Mouse (Mus musculus): ENCODE measurements around the gene Fam53b.

The Fam53b gene

DNA sequence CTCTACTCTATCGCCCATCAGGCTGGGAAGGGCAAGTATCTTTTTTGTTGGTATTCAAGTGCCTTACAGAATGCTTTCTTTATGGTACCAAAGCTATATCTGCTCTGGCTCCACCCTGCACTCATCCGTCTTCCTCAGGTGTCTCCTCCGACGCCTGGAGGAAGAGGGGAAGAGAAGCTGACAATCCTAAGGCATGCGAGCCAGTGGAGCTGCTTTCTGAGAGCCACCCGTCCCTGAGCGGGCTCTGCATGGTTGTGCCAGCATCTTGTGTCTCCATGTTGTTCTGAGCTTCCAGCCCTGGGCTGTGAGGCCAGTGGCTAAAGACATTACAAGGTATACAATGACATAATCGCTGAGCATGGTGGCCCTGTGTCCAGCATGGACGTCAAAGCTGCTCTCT lies 79.5 kb downstream of the Fam53b start:
- no peak for DNase-seq (ENCODE audit: low spot score)

DNA sequence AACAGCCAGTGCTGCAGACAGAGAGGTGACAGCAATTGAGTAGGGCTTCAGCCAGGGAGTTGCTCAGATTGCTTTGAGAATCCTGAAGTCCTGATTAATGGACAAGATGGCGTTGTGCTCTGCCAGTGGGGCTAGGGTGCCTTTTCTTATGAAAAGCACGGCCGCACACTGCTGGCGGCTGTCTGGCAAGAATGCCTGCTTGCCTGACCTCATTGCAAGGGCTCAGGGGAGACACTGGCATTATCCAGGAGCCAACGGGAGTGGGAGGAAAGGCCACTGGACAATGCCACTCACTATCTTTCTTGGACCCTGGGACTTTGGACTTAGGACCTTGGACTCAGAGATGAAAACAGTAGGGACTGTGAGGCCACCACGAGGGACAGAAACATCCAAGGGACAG lies 80.2 kb downstream of the Fam53b start:
- no peak for DNase-seq (ENCODE audit: low spot score)

DNA sequence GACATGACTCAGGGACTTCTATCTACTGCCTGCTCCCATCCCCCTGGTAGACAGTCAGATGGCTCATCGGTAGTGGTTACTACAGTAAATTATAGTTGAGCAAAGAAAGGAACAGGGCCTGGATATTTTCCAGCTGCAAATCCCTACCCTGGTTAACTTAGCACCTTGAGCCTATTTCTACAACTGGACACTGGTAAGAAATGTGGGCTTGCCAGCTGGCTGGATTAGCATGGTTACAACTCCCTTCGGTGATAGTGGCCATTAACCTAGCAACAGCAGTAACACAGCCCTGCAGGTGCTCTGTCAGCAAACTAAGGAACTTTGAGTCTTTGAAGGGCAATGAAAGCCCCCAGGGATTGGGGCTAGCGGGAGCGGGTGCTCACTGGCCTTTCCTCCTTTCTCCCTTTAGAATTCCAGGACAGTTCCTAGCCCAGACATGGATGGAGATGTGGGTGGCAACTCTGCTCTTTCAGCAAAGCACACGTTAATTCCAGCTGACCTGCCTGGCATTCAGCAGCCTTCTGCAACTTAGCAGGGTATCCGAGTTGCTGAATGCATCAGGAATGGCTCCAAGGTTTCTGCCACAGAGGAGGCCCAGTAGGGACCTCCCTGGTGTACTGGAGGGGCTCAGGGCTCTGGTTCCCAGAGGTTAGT lies 81.4 kb downstream of the Fam53b start:
- DNase-seq (ENCODE audit: low spot score), result no peak

DNA sequence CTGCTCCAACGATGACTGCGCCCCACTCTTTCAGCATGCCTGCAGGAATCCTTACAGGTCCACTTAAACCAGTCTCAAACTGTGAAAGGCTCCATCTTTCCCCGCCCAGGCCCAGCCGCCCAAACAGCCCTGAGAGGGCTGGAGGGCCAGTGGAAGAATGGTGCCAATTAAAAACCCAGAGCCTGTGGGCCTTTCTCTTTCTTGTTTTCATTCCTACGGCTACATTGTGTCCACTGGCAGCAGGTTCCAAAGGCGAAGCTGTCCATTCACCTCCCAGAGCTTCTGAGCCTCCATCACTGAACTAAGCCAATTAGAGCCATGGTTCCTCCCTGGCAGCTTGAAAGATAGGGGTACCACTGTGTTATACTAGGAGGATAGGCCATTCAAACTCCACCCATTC lies 82.1 kb downstream of the Fam53b start:
- no peak for DNase-seq (ENCODE audit: low spot score)

DNA sequence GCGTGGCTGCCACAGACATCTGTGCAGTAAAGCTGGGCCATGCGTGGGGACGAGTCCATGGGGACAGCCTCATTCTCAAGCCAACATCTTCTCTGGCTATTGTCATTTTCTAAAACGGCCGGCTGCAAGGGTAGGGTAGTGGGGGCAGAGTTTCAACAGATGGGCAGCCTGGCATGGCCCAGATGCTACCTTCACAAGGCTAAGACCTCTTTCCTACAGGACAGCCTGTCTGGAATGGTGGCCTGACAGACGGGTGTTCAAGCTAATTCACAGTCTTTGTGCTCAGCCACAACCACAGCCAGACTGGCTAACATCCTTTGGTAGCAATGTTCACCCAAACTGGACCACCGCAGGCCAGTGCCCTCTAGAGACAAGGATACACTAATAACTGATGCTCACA lies 83.2 kb downstream of the Fam53b start:
- DNase-seq (ENCODE audit: low spot score), result no peak

DNA sequence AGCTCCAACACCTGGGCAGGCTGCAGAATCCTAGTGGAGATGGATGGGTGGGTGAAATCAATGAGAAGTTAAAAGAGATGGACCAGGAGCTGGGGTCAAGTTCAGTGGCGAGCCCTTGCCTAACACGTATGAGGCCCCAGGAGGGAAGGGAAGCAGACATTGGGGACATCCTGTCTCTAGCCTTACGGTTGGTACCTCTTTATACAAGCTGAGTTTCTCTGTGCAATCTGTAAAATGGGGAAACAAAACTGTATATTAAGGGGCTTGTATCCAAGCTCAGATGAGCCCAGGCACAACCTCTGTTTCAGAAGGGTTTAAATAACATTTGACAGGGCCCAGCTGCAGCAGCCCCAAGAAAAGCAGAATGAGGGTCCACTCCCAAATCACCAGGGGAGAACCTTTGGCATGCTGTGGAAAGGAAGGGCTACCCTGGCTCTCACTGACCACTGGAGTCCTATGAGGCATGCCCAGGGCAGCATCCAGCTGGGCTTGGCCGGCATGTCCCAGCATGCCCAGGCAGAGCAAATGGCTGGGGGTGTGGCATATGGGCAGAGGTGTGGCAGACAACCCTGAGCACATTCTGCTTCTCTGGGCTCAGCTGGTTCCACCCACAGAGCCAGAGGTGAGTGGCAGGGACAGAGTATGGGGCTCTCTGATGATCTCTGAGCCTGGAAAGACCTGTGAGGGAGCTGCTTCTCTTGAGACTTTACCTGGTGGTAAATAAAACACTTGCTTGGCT lies 84.4 kb downstream of the Fam53b start:
- DNase-seq (ENCODE audit: low spot score), result peak; percentile 52

DNA sequence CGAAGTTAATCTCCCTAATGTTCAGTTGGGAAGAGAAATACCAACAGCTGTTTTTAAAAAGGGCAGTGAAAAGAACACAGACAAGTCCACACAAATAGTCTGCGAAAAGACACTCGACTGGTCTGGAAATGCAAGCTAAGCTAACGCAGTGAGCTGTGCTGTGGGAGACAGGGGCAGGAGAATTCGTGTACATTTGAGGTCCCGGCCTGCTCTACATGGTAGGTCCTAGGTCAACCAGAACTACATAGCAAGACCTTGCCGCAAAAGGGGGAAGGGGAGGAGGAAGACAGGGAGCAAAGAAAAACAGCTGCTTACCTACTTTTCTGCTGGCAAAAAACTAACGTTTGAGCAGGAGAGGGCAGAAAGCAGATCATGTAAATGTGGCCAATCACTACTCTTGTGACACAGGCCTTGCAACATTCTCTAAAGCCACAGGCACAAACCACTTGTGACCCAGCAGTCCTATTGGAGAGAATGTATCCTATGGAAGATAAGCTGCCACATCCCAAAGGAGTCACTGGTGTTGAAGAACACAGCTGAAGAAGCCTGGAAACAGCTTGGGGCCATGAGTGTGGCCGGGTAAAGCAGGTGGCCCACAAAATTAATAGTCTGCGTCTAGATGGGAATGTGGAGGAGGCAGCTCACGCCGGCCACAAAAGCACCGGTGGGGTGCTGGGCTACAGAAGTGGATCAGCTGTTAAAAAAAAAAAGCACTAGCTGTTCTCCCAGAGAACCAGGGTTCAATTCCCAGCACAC lies 87.4 kb downstream of the Fam53b start:
- no peak for DNase-seq (ENCODE audit: low spot score)

DNA sequence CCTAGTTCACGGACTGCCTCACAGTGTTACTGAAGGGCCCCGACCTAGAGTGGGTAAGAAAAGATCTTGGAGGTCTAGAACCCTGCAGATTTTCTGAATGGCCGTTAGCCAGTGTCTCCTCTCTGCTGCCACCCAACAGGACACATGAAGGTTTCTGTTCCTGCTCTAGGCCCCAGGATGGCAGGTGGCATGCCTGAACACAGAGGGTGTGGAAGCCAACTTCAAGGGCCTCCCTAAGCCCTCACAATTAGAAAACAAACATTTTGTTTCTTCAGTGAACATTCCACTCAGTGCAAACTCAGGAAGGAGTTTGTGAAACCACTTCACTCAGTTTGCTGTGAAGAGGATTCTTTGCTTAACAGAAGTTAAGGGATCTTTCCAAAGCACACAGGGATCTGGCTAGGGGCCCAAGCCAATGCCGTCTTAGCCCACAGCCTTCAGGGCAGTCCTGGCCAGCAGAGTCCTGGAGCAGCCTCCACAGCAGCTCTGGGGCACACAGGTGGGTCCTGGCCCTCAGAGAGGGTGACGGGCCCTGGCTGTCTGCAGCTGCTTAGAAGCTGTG lies 89.1 kb downstream of the Fam53b start:
- no peak for DNase-seq (ENCODE audit: low spot score)

DNA sequence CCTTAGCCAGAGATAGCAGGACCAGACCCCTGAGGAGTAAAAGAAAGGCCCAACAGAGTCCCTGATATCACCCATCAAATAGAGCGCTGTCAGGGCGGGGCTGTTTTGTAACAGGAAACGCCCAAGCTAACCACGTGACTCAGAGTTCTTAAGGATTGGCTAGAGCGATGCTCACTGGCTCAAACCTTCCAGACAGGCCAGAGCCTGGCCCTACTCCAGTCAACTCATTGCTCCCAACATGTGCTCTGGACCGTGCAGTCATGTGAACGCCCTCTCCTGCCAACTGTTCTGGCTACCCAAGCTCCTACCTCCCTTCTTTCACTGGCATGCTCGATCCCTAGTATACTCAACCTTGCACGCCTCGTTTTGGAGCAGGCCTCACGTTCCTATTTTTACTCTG lies 89.8 kb downstream of the Fam53b start:
- peak; percentile 89 for DNase-seq (ENCODE audit: low spot score)

DNA sequence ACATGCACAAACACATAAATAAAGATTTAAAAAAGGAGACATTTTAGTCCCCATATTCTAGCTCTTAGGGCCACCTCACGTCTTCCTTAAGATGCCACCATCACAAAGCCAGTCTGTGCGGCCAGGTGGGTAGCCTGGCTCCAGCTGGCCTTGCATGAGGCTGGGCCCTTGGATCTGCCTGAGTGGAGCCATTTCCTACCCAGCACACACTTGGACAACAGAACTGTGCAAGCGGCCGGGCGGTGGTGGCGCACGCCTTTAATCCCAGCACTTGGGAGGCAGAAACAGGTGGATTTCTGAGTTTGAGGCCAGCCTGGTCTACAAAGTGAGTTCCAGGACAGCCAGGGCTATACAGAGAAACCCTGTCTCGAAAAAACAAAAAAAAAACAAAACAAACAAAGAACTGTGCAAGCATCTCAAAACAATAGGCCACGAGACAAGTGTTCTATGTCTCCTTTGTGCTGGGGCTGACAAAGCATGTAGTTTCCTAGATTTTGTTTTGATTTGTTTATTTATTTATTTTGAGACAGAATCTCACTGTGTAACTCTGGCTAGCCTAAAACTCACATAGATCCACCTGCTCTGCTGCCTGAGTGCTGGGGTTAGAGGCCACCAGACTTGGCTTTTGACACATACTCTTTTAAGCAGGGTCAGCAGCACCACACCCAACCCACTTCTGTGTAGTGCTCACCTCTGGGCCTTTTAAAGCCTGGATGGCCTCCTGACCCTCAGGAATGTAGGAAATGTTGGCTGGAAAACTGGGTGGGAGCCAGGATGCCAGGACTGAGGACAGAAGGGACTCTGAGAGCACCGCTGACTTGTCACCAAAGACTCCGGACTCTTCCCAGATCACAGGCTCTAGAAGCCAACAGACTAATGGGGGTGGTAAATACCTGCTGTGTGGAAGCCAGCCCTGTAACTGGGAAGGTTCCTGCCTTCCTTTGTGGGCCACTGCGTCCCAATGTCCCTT lies 91.0 kb downstream of the Fam53b start:
- DNase-seq (ENCODE audit: low spot score), result no peak

DNA sequence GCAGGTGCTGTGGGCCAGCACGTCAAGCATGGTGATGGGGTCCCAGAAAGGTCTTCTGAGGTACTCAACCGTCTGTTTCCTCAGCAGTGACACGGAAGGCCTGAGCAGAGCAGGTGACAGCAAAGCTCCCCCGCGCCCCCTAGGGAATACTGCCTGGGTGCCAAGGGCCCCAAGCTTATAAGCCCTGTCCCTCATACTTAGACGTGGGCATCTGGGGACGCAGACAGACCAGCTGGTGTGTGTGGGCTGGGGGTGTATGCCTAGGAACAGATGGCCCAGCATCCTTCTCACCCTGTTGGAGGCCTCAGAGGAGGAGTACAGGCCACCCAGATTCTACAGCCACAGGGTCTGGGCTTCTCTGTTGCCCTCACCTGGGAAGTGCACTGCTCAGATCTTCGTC lies 93.1 kb downstream of the Fam53b start:
- no peak for DNase-seq (ENCODE audit: low spot score)

DNA sequence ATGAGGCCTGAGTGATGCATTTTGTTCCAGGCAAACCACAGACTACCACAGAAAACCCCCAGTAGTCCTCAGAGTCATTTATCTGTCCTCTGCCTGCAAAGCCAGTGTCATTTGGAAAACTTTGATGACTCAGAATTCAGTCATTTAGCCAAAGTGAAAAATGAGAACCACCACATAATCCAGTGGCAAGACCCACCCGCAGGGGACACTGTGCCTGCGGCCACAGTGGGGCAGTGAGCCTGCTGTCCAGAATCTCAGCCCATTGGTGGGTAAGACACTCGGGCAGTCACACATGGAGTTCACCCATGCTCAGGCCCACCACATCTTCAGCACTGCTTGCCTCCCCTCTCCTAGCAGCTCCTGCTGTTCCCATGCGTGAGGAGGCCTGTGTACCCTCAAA lies 94.1 kb downstream of the Fam53b start:
- no peak for DNase-seq (ENCODE audit: low spot score)

DNA sequence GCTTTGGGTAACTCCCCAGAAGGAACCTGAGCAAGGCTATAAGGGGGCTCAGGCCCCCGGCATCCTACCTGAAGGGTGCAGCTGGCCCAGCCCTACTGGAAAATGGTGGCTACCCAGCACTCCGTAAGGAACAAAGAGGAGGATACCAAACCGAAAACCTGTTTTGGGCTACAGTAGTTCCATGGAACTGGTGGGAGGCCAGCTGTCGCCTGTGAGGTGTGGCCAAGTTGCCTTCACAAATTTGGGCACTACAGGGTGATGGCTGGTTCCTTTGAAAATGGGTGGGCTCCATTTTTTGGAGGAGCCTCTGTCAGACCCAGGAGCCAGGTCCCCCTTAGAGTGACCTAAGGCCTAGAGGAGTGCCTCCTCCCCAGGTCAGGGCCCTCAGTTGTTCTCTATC lies 98.4 kb downstream of the Fam53b start:
- no peak for DNase-seq (ENCODE audit: low spot score)

DNA sequence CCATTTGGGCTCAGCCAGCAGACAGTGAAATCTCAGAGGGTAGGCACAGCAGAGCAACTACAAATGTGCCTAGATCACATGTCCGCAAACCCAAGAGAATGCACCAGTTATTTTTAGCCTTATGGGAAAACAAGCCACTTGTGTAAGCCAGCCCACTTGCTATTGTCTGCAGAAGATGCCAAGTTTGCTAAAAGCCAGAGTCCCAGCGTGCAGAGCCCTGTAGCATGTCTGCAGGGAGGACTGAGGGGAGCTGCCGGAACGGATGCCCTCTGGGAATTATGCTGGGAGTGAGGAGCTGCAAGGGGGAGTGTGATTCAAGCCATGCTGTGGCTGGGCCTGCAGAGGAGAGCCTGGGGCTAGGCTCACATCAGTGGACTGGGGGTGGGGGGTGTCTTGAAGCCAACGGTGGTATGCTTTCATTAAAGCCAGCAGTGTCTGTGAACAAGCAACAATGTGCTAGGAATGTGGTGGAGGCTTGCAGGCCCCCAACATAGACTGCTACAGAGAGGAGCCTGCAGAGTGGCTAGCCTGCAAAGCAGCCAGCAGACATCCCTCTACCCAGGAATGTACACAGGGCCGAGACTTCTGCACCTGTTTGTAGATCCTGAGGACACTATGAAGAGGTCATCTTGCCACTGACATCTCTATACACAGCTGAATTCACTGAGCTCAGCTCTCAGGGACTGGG lies 99.3 kb downstream of the Fam53b start:
- no peak for DNase-seq (ENCODE audit: low spot score)

DNA sequence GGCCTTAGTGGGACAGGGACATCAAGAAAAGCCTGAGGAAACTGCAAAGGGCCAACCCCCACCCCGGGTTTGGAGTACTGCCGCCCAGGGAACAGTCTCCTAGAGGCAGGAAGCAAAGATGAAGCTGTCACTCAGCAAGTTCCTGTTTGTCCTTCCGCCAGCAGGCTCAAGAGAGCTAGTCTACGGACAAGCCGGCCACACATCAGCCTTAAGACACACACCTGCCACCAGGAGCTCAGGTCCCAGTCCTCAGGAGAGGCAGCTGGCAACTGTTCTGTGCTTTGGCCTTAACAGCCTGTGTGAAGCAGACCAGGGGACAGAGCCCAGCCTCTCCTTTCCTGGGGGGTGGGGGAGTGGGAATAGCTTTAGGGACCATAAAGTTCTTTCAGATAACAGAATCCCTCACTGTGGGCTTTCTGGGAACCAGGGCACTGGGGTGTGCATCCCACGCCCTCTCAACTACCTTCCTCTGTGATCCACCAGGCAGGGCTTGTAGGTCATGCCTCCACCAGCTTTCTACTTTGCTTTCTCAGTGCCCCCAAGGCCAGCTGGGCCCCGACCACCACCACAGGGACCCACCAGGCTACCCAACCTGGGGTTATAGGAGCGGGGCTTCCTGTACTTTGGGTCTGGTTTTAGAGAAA lies 100.1 kb downstream of the Fam53b start:
- DNase-seq (ENCODE audit: low spot score), result no peak

DNA sequence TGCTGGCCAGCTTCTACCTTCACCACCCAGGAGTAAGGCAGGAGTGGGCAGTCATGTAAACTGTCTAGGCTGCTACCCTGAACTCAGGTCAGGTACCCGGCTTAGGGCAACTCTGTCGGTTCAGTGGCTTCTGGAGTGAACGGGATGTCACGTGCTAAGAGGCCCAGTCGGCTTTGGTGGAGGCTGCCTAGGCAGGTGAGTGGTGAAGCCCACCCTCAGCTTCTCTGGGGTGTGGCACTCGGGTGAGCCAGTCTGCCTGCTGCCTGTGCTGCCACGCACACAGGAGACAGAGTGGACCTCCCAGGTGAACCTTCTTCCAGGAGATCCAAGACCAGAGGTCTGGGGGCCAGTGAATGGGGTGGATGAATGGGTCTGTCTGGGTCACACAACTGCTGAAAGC lies 100.7 kb downstream of the Fam53b start:
- DNase-seq (ENCODE audit: low spot score), result no peak

DNA sequence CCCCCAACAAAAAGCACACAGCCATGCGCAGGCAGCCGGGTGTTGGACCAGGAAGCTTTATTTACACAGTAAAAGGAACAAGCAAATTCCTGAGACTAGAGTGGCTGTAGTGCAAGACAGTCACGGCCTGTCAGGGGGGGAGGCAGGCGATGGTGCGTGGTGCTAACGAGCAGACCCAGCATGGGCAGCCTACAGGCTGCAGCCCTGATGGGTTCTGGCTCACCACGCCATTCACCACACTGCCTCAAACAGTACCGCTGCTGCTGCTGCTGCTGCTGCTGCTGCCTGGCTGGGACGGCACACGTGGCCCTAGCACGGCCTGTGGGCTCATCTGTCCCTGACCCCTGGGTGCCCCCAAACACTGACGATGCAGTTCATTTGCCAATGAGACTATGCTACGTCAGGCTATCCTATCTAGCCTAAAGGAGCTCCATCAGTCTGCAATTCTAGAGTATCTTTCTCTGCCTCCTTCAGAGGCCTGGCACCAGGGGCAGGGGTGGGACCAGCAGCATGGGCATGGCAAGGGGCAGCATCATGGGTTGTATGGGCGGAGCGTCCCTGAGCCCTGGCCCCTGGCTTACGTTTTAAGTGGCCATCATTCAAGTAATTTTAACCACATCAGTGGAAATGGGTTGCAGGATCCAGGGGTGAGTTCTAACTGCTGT lies 101.5 kb downstream of the Fam53b start:
- DNase-seq (ENCODE audit: low spot score), result no peak

DNA sequence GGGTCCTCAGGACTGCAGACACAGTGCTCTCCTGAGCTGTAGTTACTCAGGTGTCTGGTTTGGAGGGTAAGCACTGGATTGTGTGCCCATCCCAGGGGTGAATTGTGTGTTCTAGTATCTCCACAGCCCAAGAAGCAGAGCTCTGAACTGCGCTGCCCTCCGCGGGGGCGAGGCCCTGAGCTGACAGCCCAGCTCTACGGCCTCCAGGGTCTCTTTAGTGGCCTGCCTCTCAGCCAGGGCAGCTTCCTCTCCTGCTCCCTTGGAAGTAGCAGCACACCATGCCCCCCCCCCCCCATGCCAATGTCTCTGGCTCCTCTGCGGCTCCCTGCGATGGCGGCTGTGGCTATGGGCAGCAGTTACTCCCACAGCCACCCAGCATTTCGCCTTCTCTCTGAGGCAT lies 102.1 kb downstream of the Fam53b start:
- no peak for DNase-seq (ENCODE audit: low spot score)

DNA sequence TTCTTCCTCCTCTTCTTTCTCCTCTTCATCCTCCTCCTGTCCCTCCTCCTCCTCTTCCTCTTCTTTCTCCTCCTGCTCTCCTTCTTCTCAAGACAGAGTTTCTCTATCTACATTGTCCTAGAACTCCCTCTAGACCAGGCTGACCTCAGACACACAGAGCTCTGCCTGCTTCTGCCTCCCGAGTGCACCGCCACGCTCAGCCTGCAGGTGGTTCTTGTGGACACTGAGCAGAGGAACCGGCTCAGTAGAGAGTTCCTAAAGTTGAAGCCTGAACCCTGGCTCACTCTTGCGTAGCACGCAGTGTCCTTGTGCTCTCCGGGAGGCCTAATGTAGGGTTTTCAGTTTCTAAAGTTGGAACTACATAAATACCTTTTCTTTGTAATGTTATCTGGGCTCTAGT lies 108.6 kb downstream of the Fam53b start:
- no peak for DNase-seq (ENCODE audit: low spot score)

DNA sequence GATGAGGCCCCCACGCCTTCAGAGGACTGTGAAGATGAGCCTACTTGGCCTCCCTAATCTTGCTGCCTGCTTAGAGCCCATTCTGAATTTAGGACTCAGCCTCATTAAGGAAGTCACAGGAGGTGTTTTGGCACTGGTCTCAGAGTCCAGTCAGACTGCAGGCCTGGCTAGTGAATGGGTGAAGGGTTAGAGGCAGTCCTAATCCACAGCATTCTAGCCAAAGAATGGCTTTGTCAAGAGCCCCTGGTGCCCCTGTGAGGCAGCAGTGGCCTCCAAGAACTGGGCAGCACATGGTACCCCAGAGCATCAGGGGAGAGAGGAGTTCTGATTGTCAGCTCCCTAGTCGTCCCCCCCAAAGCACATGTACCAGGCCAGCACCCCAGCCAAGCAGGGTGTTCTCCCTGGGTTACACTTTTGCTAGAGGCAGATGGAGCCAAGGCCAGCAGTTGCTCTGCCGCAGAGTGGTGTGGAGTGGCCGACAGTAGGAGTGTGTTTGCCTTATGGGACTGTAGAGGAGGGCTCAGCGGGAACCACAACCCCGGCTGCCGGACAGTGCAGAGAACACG lies 109.3 kb downstream of the Fam53b start:
- DNase-seq (ENCODE audit: low spot score), result no peak

Data from c-Kit-positive CD71-positive TER-119-positive erythroid progenitor cells, embryonic 14.5 days (primary cell).